Mouse (Mus musculus) lung, adult 18-20 months (tissue): ENCODE measurements around the gene Gm20388.

Experiments used
- DNase-seq, 2 experiments: peaks; one replicate each; pipeline ENCODE4 v3.0.0; 2022; ENCODE audit warnings: mixed read lengths in 2 of 2

Gene Gm20388

GRCm38 (mm10) chr8:122432443-122433268 is 2522.0 kb downstream of the Gm20388 start, which contains the start of gene Cyba:
Gene Cyba, minus strand, starts transcription at chr8:122432930.
- peak; percentile 88 to 92 for DNase-seq

GRCm38 (mm10) chr8:122433269-122433905 is 2522.7 kb downstream of the Gm20388 start:
- DNase-seq: no peak

DNA sequence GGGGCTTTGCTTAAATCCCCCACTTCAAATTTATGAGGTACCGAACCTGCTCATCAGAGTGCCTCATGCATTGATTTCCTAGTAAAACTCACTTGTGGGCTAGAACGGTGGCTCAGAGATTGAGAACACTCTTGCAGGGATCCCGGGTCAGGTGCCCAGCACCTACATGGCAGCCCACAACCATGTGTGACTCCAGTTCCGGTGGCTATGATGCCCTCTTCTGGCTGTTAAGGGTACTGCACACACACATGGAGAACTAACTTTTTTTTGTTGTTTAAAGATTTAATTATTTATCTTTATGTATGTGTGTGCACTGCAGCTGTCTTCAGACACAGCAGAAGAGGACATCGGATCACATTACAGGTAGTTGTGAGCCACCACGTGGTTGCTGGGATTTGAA is 2524.7 kb downstream of the Gm20388 start:
- DNase-seq: no peak

GRCm38 (mm10) chr8:122436146-122436545 is 2525.5 kb downstream of the Gm20388 start:
- no peak for DNase-seq

DNA sequence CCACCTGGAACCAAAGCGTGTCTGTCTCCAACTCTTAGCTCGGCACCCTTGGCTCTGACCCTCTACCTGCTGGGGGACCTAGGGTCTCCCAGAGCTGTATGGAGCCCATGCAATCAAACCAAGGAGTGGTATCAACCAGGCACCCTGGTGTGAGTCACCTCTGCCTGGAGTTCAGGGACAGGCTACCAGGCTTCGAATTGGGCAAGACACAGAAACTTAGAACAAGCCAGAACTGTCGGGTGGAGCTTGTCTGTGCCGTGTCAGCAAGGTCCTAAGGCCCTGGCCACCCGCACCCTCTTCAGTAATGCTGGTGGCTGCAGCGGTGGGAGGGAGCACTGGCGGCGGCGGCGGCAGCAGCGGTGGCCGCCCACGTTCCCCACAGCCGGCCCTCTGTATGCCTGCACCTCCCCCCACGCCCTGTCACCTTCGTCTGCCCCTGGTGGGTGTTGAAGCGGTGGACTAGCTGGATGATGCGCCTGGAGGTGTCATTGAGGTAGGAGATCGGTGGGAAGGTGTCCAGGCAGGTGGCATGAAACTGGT is 2526.0 kb downstream of the Gm20388 start:
- peak in 1 of 2 experiments; percentile 29 for DNase-seq

- no peak for DNase-seq
Observed at GRCm38 (mm10) chr8:122437708-122438331, 2527.2 kb downstream of the Gm20388 start.

DNA sequence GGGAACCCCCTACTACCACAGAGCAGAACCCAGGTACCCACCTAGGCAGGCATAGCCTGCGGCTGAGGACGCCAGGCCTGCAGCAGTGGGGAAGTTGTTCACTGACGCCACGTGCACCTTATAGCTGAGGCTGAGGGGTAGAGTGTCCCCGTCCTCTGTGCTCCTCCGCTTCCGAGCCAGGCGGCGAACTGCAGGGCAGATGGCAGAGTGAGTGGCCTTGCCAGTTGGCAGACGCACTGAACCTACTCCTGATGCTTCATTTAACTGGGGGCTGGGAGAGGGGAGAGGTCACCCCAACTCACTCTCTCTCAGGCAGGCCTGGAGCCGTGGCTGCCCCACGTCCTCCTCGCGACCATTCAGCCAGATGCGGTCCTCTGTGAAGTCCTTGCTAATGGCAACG is 2528.7 kb downstream of the Gm20388 start:
- no peak for DNase-seq

- no peak for DNase-seq
Observed at GRCm38 (mm10) chr8:122441326-122441725, 2530.7 kb downstream of the Gm20388 start.

DNA sequence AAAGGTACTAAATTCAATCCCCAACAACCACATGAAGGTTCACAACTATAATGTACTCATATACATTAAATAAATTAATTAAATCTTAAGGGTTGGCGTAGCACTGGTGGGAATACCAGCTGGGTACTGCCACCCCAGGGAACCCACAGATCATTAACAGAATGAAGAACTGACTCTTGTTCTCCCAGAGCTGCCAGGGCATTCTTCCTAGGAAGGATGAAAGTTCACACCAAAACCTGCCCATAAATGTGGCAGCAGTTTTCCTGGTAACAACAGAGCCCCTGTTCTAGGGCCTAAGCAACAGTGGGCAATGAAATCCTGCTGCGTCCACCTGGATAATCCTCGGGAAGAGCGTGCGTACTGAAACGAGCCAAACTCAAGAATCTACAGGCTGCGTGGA is 2531.7 kb downstream of the Gm20388 start:
- no peak for DNase-seq

DNA sequence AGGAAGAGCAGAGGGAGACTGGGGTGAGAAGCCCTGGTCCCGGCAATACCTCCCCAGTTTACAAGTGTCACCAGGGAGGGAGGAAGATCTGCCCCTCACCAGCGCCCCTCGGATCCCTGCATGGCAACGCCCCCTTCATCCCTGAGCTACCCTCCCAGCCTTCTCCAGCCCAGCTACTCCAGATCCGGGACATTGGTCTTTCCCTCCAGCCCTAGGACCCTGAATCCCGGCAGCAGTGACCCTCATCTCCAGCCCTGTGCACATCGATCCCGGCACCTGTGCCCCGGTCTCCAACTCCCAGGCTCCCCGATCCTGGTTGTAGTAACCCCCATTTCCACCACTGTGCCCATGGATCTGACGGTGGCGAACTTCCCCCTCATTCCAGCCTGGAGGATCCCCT is 2532.1 kb downstream of the Gm20388 start:
- DNase-seq: no peak

DNA sequence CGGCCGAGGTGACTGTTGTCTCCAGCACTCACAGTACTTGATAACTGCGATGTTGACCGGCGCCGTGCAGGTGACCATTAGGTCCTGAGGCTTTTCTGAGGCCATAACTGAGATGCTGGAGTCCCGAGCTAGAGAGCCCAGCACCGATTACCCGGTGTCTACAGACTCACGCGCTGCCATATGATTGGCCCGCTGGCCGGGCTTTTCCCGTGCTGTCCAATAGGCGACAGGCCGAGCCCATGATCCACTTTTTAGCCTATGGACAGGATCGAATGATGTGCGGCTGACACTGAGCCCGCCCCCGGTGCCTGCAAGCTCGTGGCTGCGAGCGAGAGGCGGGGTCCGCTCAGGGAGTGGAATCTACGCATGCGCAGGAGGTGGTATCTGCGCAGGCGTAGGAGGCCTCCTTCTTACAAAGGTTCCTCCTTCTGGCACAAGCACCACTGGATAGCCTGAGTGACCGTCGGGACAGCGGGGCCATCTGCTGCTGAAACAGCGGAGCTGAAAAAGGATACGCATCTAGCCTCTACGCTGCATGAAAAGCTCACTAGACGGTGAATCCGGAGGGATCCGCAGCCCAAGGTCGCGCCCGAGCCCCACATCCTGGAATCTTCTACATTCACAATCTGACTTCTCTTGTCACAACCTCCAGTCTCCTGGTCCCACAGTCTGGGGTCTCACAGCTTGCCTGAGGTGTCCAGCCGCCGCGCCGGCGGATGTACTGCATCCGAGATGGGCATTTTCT is 2532.8 kb downstream of the Gm20388 start, which contains the start of gene Mvd:
Gene Mvd, minus strand, starts transcription at position 161 of the 745 bp plus-strand sequence.
- DNase-seq: peak; percentile 100

- peak; percentile 95 to 97 for DNase-seq
Observed at GRCm38 (mm10) chr8:122444058-122444748, 2533.6 kb downstream of the Gm20388 start.

DNA sequence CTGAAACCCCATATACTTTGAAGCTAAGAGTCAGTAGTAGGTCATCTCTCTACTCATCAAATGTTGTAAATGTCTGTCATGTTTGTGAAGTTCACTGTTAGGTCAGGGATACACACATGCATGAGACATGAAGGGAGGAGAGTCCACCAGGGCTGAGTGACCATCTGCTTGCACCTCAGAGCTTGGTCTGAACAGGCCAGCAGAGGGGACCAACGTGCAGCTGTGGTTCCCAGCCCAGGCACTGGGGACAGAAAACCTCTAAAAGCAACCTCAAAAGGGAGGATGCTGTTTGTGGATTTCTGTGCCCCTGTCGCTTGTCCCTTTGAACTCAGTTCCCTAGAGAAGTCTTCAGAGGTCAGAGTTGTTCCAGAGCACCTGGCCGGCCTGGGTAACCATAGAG is 2534.6 kb downstream of the Gm20388 start:
- DNase-seq: peak in 1 of 2 experiments; percentile 18

DNA sequence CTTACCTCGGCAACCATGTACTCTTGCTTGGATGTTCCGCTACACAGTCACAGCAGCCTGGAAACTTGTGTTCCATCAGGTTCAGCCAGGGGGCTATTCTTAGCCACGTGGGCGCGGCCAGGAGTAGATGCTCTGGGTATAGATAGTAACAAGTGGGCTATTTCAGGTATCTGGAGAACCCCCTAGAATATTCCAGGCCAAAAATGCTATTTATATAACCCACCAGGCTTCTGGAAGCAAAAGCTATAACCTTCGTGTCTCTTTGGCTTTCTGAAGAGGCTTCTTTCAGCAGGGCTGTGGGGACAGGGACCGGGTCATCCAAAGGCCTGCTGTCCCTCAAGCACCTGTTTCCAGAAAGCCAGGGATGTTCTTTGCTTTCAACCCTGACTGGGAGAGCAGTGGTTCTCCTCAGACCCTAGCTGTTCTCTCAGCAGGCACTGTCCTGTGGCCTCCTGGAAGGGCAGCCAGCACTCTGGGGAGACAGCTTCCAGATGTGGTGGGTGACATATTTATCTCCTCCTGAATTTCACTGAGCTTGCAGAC is 2540.6 kb downstream of the Gm20388 start:
- DNase-seq: no peak

GRCm38 (mm10) chr8:122452154-122452553 is 2541.5 kb downstream of the Gm20388 start:
- no peak for DNase-seq

- peak; percentile 29 to 36 for DNase-seq
Observed at GRCm38 (mm10) chr8:122454409-122454808, 2543.8 kb downstream of the Gm20388 start.

DNA sequence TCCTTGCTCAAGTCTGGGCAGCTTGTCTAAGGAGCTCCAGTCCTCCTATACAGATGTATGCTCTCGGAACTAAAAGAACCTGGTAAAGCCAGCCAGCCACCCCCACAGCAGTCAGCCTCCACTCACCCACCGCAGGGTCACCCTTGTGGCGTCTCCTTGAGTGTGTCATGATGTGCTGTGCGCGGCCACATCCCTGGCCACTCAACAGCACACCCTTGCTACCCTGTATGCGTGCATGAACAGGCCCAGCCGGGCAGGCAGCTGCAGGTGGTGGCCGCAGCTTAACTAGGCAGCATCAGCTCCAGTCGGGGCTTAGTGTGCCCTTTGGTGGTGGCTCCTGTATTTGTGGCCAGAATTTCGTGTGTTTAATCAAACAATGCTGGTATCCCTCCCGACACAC is 2546.5 kb downstream of the Gm20388 start:
- no peak for DNase-seq

GRCm38 (mm10) chr8:122459218-122459900 is 2548.7 kb downstream of the Gm20388 start:
- DNase-seq: no peak

DNA sequence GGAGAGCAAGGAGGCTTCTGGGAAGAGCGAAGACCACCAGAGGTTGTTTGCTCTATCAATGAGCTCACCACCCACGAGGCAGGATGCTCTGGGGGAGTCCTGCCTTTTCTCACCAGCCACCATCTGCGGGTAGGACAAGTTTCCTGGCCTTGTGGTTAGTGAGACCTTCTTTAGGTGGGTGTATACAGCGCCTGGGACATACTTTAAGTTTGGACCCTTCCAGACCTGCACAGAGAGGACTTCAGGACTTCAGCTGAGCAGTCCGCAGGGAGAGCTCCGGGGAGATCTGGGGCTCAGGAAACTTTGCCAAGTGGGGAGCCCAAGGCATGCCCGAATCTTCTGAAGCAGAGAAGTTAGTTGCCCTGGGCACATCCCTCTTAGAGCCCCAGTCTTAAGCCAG is 2549.3 kb downstream of the Gm20388 start:
- no peak for DNase-seq

GRCm38 (mm10) chr8:122460524-122461472 is 2550.2 kb downstream of the Gm20388 start, which contains the start of gene Snai3:
Gene Snai3, minus strand, starts transcription at chr8:122460733.
- peak; percentile 80 to 81 for DNase-seq
